Comparison of ENCODE assay signal across 21 mouse cellular contexts in the genomic region with DNA sequence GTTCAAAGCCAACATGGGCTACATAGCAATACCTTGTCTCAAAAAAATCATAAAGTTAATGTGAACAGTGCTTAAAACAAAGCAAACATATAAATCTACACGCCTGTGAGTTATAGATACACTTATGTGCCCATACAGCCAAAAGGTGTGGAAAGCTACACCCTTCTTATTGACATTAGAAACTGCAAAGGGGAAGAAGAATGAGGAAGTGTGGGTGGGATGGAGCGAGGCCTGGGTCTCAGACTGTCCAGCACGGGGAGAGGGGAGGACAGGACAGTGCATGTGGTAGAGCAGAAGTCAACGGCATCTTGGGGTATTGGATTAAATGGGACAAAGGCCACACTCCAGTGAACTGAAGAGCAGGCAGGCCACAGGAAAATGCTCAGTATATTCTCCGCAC.
DNase-seq lines count a peak whose midpoint lies in the region; ATAC-seq and TF ChIP-seq lines count a peak whose summit lies in the region.
"Had no signal": no experiment of that assay in that cellular context is flagged by ENCODE, and none has a peak within 500 bp of the region (broad histone marks: within the 10 kb centered on the region; RNA-seq: fewer than 3 reads in every experiment).

No protein-coding gene starts in this region.

- H3K27ac ChIP-seq in macrophage: peak overlapping the region; percentile 94
- H3K27ac ChIP-seq in stomach, postnatal 0 days (replicated peaks): no peak overlapping the region; the same call in 1 of the 2 replicates
- no peak overlapping the region for H3K27ac ChIP-seq in hindbrain, embryonic 14.5 days
- H3K27ac ChIP-seq: embryonic facial prominence, embryonic 12.5 days; heart, adult 2 months; hindbrain, embryonic 12.5 days; kidney, embryonic 15.5 days; left cerebral cortex, adult 2 months; liver, embryonic 14.5 days; neural tube, embryonic 15.5 days had no signal

- peak; percentile 38 for DNase-seq in lung, postnatal 25 days (ENCODE audit: low spot score)
- DNase-seq in lung, adult 2 months: no peak
- DNase-seq in MEL-GATA-1-ER (ENCODE audit: extremely low read depth, low read depth): peak; percentile 42
- peak; percentile 27 for DNase-seq in stomach, postnatal 0 days (ENCODE audit: low spot score)
- DNase-seq in hindbrain, embryonic 14.5 days (ENCODE audit: low spot score): no peak
- DNase-seq in heart, adult 9 months (ENCODE audit: low spot score in 2 of 2): no peak
- DNase-seq: adrenal gland, postnatal 36 days; cerebellum, adult 18-20 months; cerebellum, postnatal 14 days; gastrocnemius, postnatal 25 days; kidney, adult 11 months; kidney, postnatal 4 days had no signal

- no peaks in the 10 kb centered on the region for H3K27me3 ChIP-seq in stomach, postnatal 0 days (ENCODE audit: control insufficient read depth, insufficient read depth, low read length)
- no peaks in the 10 kb centered on the region for H3K27me3 ChIP-seq in hindbrain, embryonic 14.5 days (ENCODE audit: control insufficient read depth, insufficient read depth, low read length)
- H3K27me3 ChIP-seq: embryonic facial prominence, embryonic 12.5 days; hindbrain, embryonic 12.5 days; kidney, embryonic 15.5 days; neural tube, embryonic 15.5 days had no signal

- no peak for TF ChIP-seq CTCF in lung, adult 2 months (IDR thresholded peaks at IDR 0.05; ENCODE audit: insufficient read depth, low read length)
- TF ChIP-seq CTCF in stomach, postnatal 0 days (IDR thresholded peaks at IDR 0.05; ENCODE audit: low read depth): no peak

- H3K4me2 ChIP-seq in stomach, postnatal 0 days (replicated peaks; ENCODE audit: low read depth): no peak overlapping the region
- no peak overlapping the region for H3K4me2 ChIP-seq in hindbrain, embryonic 14.5 days (replicated peaks)
- H3K4me2 ChIP-seq: embryonic facial prominence, embryonic 12.5 days; hindbrain, embryonic 12.5 days; kidney, embryonic 15.5 days; midbrain, embryonic 11.5 days; neural tube, embryonic 15.5 days had no signal

- no peaks in the 10 kb centered on the region for H3K79me2 ChIP-seq in macrophage (ENCODE audit: inconsistent target)

- ATAC-seq in stomach, postnatal 0 days (ENCODE audit: low FRiP score, low TSS enrichment): peak; percentile 41; the same call in 1 of the 2 replicates
- ATAC-seq in hindbrain, embryonic 14.5 days (ENCODE audit: low FRiP score): no peak

- no peaks in the 10 kb centered on the region for H3K9me3 ChIP-seq in stomach, postnatal 0 days (ENCODE audit: control insufficient read depth, low read length)
- no peaks in the 10 kb centered on the region for H3K9me3 ChIP-seq in hindbrain, embryonic 14.5 days (ENCODE audit: control insufficient read depth, low read length)
- H3K9me3 ChIP-seq: embryonic facial prominence, embryonic 12.5 days; hindbrain, embryonic 12.5 days; kidney, embryonic 15.5 days; neural tube, embryonic 15.5 days had no signal

- no peak overlapping the region for H3K4me3 ChIP-seq in lung, adult 2 months (replicated peaks; ENCODE audit: extremely low read depth, low read depth, low read length)
- H3K4me3 ChIP-seq in macrophage (ENCODE audit: inconsistent target): no peak overlapping the region
- H3K4me3 ChIP-seq in stomach, postnatal 0 days (ENCODE audit: low read depth, low read length): no peak overlapping the region
- H3K4me3 ChIP-seq in hindbrain, embryonic 14.5 days (replicated peaks; ENCODE audit: low read length): no peak overlapping the region
- H3K4me3 ChIP-seq: embryonic facial prominence, embryonic 12.5 days; heart, adult 2 months; hindbrain, embryonic 12.5 days; kidney, embryonic 15.5 days; left cerebral cortex, adult 2 months; neural tube, embryonic 15.5 days had no signal

- 72% methylated on average over 5 of the region's 5 CpGs for WGBS in lung, adult 2 months
- 52% methylated on average over 5 of the region's 5 CpGs for WGBS in macrophage (ENCODE audit: missing documents)
- WGBS in stomach, postnatal 0 days: 69% methylated on average over 5 of the region's 5 CpGs
- 93% methylated on average over 5 of the region's 5 CpGs for WGBS in hindbrain, embryonic 14.5 days

- TF ChIP-seq POLR2A in lung, adult 2 months (IDR thresholded peaks at IDR 0.05; ENCODE audit: borderline replicate concordance, extremely low read depth, low read depth, low read length): no peak

- H3K36me3 ChIP-seq in macrophage (ENCODE audit: inconsistent target): no peaks in the 10 kb centered on the region
- no peaks in the 10 kb centered on the region; the same call in 1 of the 2 replicates for H3K36me3 ChIP-seq in stomach, postnatal 0 days (ENCODE audit: control insufficient read depth, insufficient read depth, low read length)
- H3K36me3 ChIP-seq in hindbrain, embryonic 14.5 days (replicated peaks; ENCODE audit: control insufficient read depth, insufficient read depth): peaks cover 56% of the 10 kb centered on the region

- TF ChIP-seq EP300 in stomach, postnatal 0 days (optimal IDR thresholded peaks at IDR 0.05): no peak

- no peaks in the 10 kb centered on the region; the same call in 1 of the 2 replicates for H3K4me1 ChIP-seq in lung, adult 2 months (ENCODE audit: control insufficient read depth, insufficient read depth, low read length)
- no peaks in the 10 kb centered on the region for H3K4me1 ChIP-seq in stomach, postnatal 0 days (replicated peaks; ENCODE audit: control insufficient read depth, insufficient read depth)
- H3K4me1 ChIP-seq in hindbrain, embryonic 14.5 days (replicated peaks; ENCODE audit: control insufficient read depth, insufficient read depth, low read length): no peaks in the 10 kb centered on the region
- H3K4me1 ChIP-seq: embryonic facial prominence, embryonic 12.5 days; hindbrain, embryonic 12.5 days; neural tube, embryonic 15.5 days had no signal

- no peak overlapping the region for H3K9ac ChIP-seq in stomach, postnatal 0 days (ENCODE audit: low read length)
- H3K9ac ChIP-seq in hindbrain, embryonic 14.5 days: no peak overlapping the region
- H3K9ac ChIP-seq: embryonic facial prominence, embryonic 12.5 days; hindbrain, embryonic 12.5 days; kidney, embryonic 15.5 days; liver, embryonic 14.5 days; neural tube, embryonic 15.5 days had no signal

Comparison
In these comparisons a context has a peak if more than half of its experiments do, and no peak if none do; other contexts are left out.
1. DNase-seq: peak in lung, postnatal 25 days (single experiment), MEL-GATA-1-ER (single experiment) and stomach, postnatal 0 days (single experiment); none in lung, adult 2 months (single experiment), hindbrain, embryonic 14.5 days (single experiment) and heart, adult 9 months (0 of 2).